Mouse (Mus musculus) stomach, embryonic 15.5 days (tissue): ENCODE results near the gene Coro6. TPM values are rescaled to one million over a fixed set of nuclear protein-coding genes. Genes with fewer than 3 reads are reported as not detected.

Experiments
- ATAC-seq: fragments of 200-750 bp; cut with Nextera tagmentation; 2 replicates; pipeline ENCODE4 v1.8.0; 2017; ENCODE audit warnings: low read depth, moderate number of reproducible peaks, moderate TSS enrichment; ENCODE audit not compliant: insufficient read depth, low FRiP score
- H3K27ac ChIP-seq: fragments of 300-500 bp; sonication (generic); 2 replicates; pipeline ENCODE4 v1.5.1; 2015; ENCODE audit warnings: mild to moderate bottlenecking, inconsistent platforms
- H3K27me3 ChIP-seq: fragments of 300-500 bp; sonication (generic); replicated peaks from 2 replicates; pipeline ENCODE4 v1.6.1; 2015; ENCODE audit warnings: inconsistent platforms
- H3K36me3 ChIP-seq: fragments of 300-500 bp; sonication (generic); 2 replicates; pipeline ENCODE4 v1.6.1; 2015; ENCODE audit warnings: inconsistent platforms
- H3K4me1 ChIP-seq: fragments of 300-500 bp; sonication (generic); 2 replicates; pipeline ENCODE4 v1.6.1; 2015; ENCODE audit warnings: inconsistent platforms
- H3K4me2 ChIP-seq: fragments of 300-500 bp; sonication (generic); 2 replicates; pipeline ENCODE4 v1.6.1; 2015; ENCODE audit warnings: mild to moderate bottlenecking, inconsistent platforms
- H3K4me3 ChIP-seq: fragments of 300-500 bp; sonication (generic); replicated peaks from 2 replicates; pipeline ENCODE4 v1.5.1; 2015; ENCODE audit warnings: inconsistent platforms
- H3K9ac ChIP-seq: fragments of 300-500 bp; sonication (generic); 2 replicates; pipeline ENCODE4 v1.6.1; 2015; ENCODE audit warnings: inconsistent platforms
- H3K9me3 ChIP-seq: fragments of 300-500 bp; sonication (generic); 2 replicates; pipeline ENCODE4 v1.6.1; 2016; ENCODE audit warnings: inconsistent platforms
- WGBS: fragments of 180-500 bp; shearing (Covaris S2); methylation state at CpG from one replicate; pipeline ENCODE4 v1.1.7; 2015; 5-methylcytosine and 5-hydroxymethylcytosine counted together
- polyA plus RNA-seq: library from polyadenylated mRNA; unstranded; fragments of >200 nt; fragmentation: Nextera tagmentation; extraction: Ambion mirVana; gene quantifications from 2 replicates; pipeline ENCODE4 v1.2.1, GENCODE M21; 2015

The Coro6 gene
- polyA plus RNA-seq, 1 experiment from 2014 or later, result 0.18 TPM

DNA sequence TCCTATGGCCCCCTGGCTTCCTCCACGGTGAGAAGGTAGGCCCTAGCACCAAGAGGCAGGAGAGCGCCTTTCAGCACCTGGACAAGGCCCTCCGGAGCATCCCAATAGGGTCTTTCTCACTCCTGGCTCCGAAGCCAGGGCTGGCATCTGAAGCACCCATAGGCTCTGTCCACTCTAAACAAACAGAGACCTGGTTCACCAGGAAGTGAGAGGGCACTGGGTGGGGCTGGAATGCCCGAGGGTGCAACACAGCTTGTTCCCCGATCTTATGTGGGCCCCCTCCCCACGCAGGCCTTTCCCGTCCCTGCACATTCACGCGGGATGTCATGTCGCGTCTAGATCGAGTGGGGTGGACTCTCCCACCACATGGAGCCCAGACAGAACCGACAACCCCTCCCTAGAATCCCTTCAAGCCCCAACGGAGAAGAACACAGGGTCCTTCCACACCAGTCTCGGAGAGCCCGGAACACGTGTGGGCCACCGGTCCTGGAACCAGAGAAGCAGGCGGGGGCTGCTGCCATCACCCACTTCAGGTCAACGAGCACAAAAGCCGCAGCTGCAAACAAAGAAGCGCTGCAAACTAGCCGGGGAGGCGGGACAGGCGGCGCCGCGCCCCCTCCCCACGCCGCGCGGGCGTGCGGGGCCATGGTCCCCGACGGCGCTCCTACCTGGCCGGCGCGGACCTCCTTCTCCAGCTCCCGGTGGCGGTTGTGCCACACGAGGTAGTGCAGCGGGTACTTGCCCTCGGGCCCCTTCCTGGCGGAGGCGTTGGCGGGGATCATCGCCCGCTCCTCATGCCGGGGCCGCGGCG lies 26.8 kb downstream of the Coro6 start:
- no peak for ATAC-seq
- H3K27ac ChIP-seq, result no peak overlapping the region
- H3K36me3 ChIP-seq, result no peaks in the 10 kb centered on the region
- peak overlapping the region; percentile 96 for H3K4me2 ChIP-seq
- WGBS, result 3% methylated on average over 55 of the region's 55 CpGs
- peak overlapping the region; percentile 87 for H3K4me3 ChIP-seq
- H3K9ac ChIP-seq, result peak overlapping the region; percentile 76
- peaks cover 53% of the 10 kb centered on the region for H3K4me1 ChIP-seq
- H3K27me3 ChIP-seq, result no peaks in the 10 kb centered on the region
- H3K9me3 ChIP-seq, result no peaks in the 10 kb centered on the region

DNA sequence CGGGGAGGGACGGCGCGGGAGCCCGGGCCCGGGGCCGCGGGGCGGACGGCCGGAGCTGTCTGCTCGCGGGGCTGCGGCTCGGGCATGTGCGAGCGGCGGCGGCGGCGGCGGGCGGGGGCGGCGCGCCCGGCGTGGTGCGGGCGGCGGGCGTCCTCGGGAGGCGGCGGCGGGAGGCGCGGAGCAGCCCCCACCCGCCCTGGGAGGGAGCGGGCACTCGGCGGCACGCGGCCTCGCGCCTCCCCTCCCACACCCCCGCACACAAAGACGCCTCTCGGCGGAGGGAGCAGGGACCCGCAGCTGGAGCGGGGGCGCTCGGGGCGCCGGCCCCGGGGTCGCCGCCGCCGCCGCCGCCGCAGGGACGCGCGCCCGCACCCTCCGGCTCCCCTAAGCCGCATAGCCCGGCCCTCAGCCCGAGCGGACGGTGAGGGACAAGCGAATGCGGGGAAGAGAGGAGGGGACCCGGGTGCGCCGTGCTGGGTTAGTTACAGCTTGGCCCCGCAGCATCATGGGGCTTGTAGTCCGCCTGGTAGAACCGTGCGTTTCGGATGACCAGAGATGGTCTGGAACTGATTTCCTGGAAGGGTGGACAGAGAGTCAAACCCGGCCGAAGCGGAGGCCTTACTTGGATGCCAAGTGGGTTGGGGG lies 27.5 kb downstream of the Coro6 start, which contains the start of gene Ankrd13b:
Ankrd13b (minus strand) TSS at position 88 of the 645 bp plus-strand sequence.
- H3K4me1 ChIP-seq, result peaks cover 60% of the 10 kb centered on the region
- peak within 1 kb of the TSS; percentile 94 for H3K27ac ChIP-seq
- H3K9ac ChIP-seq, result peak within 1 kb of the TSS; percentile 76
- no peak for ATAC-seq
- peak within 1 kb of the TSS; percentile 96 for H3K4me2 ChIP-seq
- no peaks in the 10 kb centered on the region for H3K36me3 ChIP-seq
- peak within 1 kb of the TSS; percentile 87 for H3K4me3 ChIP-seq
- no peaks in the 10 kb centered on the region for H3K9me3 ChIP-seq
- under 1% methylated on average over 50 of the region's 87 CpGs for WGBS
- H3K27me3 ChIP-seq, result no peaks in the 10 kb centered on the region

DNA sequence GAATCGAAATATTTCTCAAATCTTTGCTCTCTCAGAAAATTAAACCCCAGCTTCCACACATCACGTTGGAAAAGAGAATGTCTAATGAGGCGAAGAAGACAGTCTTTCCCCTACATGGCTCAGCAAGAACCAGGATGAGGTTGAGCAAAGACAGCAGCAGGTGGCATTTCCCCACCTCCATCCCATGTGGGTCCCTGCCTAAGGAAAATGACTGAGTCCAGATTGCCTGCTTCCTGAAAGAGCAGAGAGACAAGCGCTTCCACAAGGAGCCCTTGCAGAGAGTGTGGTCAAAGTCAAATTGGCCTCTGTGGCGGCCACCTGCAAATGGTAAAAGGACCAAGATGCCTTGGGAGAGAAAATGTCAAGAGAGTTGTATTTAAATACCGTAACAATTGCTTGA lies 28.2 kb downstream of the Coro6 start:
- H3K27me3 ChIP-seq, result no peaks in the 10 kb centered on the region
- H3K9me3 ChIP-seq, result no peaks in the 10 kb centered on the region
- H3K9ac ChIP-seq, result no peak overlapping the region
- no peak overlapping the region for H3K4me3 ChIP-seq
- WGBS, result 71% methylated on average over 6 of the region's 6 CpGs
- ATAC-seq, result no peak
- H3K27ac ChIP-seq, result peak overlapping the region; percentile 94
- H3K4me2 ChIP-seq, result peak overlapping the region; percentile 96
- H3K4me1 ChIP-seq, result peaks cover 62% of the 10 kb centered on the region
- no peaks in the 10 kb centered on the region for H3K36me3 ChIP-seq

DNA sequence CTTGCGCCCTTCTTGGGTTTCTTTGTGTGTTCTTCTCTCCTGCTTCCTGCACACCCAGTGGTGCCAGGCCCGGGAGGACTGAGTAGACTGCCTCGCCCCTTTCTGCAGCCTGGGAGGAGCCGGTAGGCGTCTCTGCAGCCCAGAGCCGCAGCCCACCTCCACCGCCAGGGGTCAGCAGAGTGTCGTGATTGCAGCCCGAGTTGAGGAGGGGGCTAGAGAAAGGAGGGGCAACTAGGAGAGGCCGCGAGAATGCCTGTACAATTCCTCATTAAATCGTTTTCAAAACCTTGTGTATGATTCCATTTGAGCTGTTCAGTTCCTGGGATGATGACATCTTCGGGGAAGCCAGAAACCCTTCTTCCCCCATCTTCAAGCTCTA lies 28.9 kb downstream of the Coro6 start:
- under 1% methylated on average over 13 of the region's 13 CpGs for WGBS
- H3K27me3 ChIP-seq, result no peaks in the 10 kb centered on the region
- H3K36me3 ChIP-seq, result no peaks in the 10 kb centered on the region
- H3K4me3 ChIP-seq, result peak overlapping the region; percentile 91
- H3K4me2 ChIP-seq, result peak overlapping the region; percentile 96
- no peaks in the 10 kb centered on the region for H3K9me3 ChIP-seq
- H3K9ac ChIP-seq, result no peak overlapping the region
- H3K4me1 ChIP-seq, result peaks cover 59% of the 10 kb centered on the region
- peak; percentile 67 for ATAC-seq
- peak overlapping the region; percentile 94 for H3K27ac ChIP-seq

DNA sequence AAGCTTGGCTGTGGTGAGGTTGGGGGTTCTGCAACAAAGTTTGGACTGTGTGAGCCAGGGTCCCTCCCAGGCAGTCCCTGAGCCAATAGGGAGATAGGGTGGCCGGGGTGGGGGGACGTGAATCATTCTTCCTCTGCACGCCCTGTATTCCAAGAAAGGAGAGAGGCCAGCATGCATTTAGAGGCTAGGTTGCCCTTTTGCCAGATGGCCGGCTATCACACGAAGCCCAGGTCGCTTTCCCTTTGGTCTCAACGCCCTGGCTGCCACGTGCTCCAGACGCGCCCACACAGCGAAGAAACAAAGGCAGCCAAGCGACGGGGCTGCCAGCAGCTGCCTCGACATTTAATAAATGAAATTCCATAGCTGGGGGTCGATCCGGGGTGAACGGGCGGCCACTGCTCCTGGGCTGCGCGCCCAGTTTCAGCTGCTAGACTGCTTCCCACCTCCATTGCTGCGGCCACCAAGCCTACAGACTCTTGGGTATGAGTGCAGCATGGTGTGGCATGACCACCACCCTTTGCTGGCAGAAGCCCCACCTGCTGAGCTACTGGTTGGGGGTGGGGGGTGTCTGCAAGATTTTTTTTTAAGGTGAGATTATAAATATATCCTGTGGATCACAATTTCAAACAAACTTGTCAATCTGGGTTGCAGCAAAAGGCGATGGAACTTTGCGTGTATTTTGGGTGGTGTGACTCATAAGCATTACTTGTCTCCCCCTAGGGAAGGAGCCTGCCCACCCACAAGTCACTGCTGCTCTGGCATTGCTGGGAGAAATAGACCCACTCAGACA lies 29.5 kb downstream of the Coro6 start:
- peak overlapping the region; percentile 96 for H3K4me2 ChIP-seq
- H3K27me3 ChIP-seq, result no peaks in the 10 kb centered on the region
- peak overlapping the region; percentile 91 for H3K4me3 ChIP-seq
- peak; percentile 53 for ATAC-seq
- peak overlapping the region; percentile 94 for H3K27ac ChIP-seq
- H3K4me1 ChIP-seq, result peaks cover 60% of the 10 kb centered on the region
- no peaks in the 10 kb centered on the region for H3K36me3 ChIP-seq
- H3K9me3 ChIP-seq, result no peaks in the 10 kb centered on the region
- under 1% methylated on average over 23 of the region's 23 CpGs for WGBS
- H3K9ac ChIP-seq, result no peak overlapping the region

DNA sequence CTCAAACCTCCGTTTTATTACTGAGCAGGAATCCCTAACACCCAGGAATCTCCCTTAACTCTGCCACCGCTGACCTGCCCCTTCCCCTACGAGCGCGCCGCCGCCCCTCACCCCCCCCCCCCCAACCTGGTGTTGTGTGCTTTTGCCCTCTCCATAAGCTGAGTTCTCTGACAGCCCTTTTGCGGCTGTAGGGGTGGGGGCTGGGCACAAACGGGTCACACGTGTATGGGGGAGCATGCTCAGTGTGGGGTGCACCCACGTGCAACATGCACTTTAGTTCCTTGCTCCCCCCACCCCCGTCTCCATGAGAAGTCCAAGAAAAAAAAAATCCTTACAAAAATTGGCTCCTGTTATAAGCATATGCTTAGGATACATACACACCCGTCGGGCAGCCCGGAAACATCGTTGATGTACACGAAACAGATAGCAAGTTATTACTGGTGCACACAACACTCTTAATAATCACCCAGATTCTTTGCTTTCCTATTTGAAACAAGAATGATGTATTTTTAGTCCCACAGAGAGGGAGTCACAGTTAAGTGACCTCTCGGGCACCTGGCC lies 30.2 kb downstream of the Coro6 start:
- Histone ChIP-seq H3K4me3 (peak overlapping the region; percentile 91), H3K4me1 (peaks cover 61% of the 10 kb centered on the region), H3K27me3 (no peaks in the 10 kb centered on the region), H3K9me3 (no peaks in the 10 kb centered on the region), H3K4me2 (peak overlapping the region; percentile 96), H3K27ac (peak overlapping the region; percentile 94), H3K36me3 (no peaks in the 10 kb centered on the region), H3K9ac (peak overlapping the region; percentile 55; the same call in 1 of the 2 replicates)
- ATAC-seq, result no peak
- WGBS, result under 1% methylated on average over 18 of the region's 18 CpGs

DNA sequence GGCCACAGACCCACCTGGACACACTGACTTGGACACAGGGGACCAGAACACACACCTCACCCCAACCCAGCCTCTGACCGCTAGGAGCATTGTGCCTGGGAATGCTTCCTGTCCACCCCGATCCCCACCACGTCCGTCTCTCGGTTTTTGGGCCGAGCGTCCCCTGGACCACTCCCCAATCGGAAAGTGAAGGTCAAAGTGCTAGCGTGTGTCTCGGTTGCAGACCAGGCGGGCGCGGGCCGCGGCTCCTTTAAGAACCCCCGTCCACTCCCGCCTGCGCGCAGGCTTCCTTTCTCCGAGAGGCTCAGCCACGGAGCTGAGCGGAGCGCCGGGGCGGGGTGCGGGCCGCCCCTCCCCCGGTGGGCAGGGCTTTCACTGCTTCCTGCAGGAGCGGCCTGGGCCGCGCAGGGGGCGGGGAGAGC lies 30.7 kb downstream of the Coro6 start:
- H3K36me3 ChIP-seq, result no peaks in the 10 kb centered on the region
- peak overlapping the region; percentile 91 for H3K4me3 ChIP-seq
- peak overlapping the region; percentile 55; the same call in 1 of the 2 replicates for H3K9ac ChIP-seq
- H3K27ac ChIP-seq, result peak overlapping the region; percentile 94
- H3K4me1 ChIP-seq, result peaks cover 62% of the 10 kb centered on the region
- 1% methylated on average over 31 of the region's 32 CpGs for WGBS
- H3K9me3 ChIP-seq, result no peaks in the 10 kb centered on the region
- peak overlapping the region; percentile 96 for H3K4me2 ChIP-seq
- H3K27me3 ChIP-seq, result no peaks in the 10 kb centered on the region
- peak; percentile 81 for ATAC-seq

DNA sequence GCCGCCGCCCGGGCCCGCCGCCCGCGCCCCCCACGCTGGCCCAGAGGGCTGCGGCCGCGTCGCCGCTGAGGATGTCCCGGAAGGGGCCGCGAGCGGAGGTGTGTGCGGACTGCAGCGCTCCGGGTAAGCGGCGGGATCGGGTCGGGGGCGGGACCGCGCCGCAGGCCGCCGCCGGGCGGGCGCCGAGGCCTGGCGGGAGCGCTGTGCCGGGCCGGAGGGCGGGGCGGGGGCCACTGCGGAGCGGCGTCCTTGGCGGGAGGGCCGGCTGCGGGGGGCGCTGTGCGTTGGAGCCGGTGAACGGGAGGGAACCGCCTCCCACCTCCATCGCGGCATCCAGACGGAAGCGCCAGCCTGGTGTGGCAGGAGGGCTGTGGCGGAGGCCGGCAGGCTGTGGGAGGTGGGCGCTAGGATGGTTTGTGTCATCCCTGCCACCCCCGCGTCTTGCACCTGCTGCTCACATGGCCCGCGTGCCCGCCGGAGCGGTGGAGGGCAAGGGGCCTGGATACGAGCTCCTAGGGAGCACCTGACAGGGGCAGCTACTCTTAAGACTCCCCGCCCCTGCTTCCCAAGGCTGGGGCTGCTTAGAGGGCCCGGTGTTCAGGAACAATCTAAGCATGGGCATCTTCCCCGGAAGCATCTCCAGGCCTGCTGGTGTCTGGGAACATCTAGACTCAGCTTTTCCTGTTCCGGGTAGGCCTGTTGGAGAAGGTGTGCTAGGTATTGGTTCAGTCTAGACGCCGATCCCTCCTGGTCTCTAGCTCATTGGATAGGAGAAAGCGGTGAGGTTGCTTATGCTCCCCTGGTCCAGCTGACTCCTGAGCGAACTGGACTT lies 31.5 kb downstream of the Coro6 start, which contains the start of gene Git1:
Git1 (plus strand) TSS at position 51 of the 832 bp plus-strand sequence.
- no peaks in the 10 kb centered on the region for H3K27me3 ChIP-seq
- WGBS, result under 1% methylated on average over 47 of the region's 74 CpGs
- H3K27ac ChIP-seq, result peak within 1 kb of the TSS; percentile 94
- H3K9ac ChIP-seq, result peak within 1 kb of the TSS; percentile 83
- no peaks in the 10 kb centered on the region for H3K9me3 ChIP-seq
- H3K4me1 ChIP-seq, result peaks cover 61% of the 10 kb centered on the region
- H3K36me3 ChIP-seq, result no peaks in the 10 kb centered on the region
- H3K4me3 ChIP-seq, result peak within 1 kb of the TSS; percentile 91
- H3K4me2 ChIP-seq, result peak within 1 kb of the TSS; percentile 96
- ATAC-seq, result no peak

DNA sequence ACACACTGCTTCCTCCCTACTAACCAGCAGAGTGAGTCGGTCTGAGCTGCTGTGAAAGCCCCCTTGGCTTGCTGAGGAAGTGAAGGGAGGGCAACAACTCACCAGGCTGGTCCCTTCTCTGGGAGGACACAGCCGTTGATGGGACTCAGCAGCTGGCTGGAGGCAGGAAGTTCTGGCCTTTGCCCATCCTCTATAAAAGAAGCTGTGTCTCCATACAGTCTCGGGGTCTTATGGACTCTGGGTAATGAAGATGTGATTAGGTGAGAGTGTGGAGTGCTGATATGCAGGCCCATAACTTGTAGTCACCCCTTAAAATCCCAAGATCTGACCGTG lies 32.1 kb downstream of the Coro6 start:
- Histone ChIP-seq H3K27ac (peak overlapping the region; percentile 88), H3K9ac (peak overlapping the region; percentile 83), H3K4me3 (peak overlapping the region; percentile 91), H3K4me1 (peaks cover 58% of the 10 kb centered on the region), H3K9me3 (no peaks in the 10 kb centered on the region), H3K27me3 (no peaks in the 10 kb centered on the region), H3K4me2 (peak overlapping the region; percentile 88), H3K36me3 (no peaks in the 10 kb centered on the region)
- ATAC-seq, result no peak
- 27% methylated on average over 4 of the region's 4 CpGs for WGBS

DNA sequence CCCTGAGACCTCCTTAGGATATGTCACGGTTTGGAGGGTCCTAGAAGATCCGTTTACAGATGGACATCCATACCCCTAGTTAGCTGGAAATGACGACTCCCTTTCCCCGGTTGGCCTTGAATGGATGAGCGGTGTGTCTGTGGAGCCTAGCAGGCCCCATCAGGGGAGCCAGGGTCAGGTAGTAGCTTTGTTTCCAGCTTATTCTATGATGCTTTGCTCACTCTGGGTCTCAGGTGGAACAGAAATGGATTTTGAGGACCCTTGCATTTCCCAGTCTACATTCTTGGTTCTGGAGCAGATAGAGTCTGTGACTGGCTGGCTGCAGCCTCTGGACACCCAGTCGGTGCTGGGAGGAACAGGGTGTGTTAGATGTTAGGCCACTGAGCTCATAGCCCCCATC lies 32.6 kb downstream of the Coro6 start:
- no peak for ATAC-seq
- 0 out of 2 replicates have a peak overlapping the region, but pooled peaks have one; percentile 88 for H3K27ac ChIP-seq
- 0 out of 2 replicates have a peak, but pooled peaks cover under 1% of the 10 kb centered on the region for H3K36me3 ChIP-seq
- 65% methylated on average over 6 of the region's 6 CpGs for WGBS
- peak overlapping the region; percentile 91 for H3K4me3 ChIP-seq
- H3K4me2 ChIP-seq, result peak overlapping the region; percentile 88
- peaks cover 59% of the 10 kb centered on the region for H3K4me1 ChIP-seq
- H3K9ac ChIP-seq, result peak overlapping the region; percentile 83; the same call in 1 of the 2 replicates
- H3K27me3 ChIP-seq, result no peaks in the 10 kb centered on the region
- no peaks in the 10 kb centered on the region for H3K9me3 ChIP-seq
